Mouse (Mus musculus) urinary bladder, postnatal 36 days (tissue): ENCODE measurements at regions not wholly inside any gene's neighbourhood (a gene's known extent, or its start where the extent isn't known, plus 50 kb on each side); places are given as distances from the start of the nearest gene placed in this dataset.

ENCODE experiments used
- DNase-seq, 2 experiments: peaks; one replicate each; pipeline ENCODE4 v3.0.0; 2022; ENCODE audit warnings: low spot score in 2 of 2, mixed read lengths in 1 of 2

DNA sequence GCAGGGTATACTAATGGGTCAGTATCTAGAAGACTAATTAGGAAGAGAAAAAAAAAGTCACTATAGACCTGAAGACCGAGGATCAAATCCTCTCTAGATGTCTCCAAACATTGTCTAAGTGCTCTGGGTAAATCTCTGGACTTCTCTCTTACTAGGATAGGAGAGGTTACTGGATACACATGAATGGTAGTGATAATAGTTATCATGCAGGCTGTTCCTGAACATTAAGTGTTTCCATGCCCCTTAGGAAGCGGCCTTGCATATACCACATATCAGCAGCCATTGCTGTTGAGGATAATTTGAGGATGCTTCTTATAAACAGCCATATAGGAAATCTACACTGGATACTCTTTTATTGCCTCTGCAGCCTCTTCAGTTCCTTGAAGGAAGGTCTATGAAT lies 274.2 kb upstream of the Ppargc1a start:
- DNase-seq, result no peak

DNA sequence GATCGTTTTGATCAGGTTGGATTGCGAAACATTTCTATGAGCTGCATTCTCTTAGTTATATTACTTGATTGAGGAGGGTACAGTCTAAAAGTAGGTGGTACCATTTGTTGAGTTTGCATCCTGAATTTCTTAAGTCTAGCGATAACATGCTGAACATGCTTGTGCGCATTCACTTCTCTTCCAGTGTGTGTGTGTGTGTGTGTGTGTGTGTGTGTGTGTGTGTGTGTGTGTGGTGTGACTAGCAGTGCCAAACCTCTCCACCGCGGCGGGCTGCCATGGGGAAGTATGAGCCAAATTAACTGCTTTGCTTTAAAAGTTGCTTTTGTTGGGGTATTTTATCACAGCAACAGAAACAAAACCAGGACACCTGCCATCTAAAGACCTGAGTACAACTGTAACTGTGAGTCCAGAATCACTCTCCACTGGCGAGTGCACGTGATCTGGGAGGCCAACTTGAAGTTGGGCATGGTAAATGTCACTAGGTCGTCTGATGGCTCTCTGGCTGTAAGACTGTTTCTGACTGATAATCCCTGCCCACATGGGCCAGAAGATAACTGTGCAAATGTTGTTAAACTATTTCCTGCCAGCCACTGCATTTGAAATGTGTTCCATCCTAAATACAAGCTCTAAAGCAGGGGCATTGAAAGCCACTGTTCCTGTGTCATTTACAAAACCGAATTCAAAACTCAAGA lies 273.3 kb upstream of the Ppargc1a start:
- no peak for DNase-seq

DNA sequence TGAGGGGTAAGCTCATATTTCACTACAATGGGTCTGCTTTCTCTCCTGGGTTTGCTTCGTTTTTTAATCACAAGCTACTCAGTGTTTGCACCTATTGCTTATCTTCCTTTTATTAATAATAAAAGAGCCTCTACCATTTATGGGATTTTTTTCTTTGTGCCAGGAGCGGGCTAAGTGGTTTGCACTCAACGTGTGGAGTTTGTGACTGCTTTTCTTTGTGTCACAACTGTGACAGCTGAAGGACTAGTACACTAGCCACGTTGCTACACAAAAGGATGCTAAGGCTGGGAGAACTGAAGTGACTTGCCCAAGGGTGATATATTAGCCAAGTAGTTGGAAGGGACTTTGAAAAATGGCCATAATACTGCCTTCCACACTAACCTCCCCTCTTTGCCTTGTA lies 271.8 kb upstream of the Ppargc1a start:
- DNase-seq, result no peak

DNA sequence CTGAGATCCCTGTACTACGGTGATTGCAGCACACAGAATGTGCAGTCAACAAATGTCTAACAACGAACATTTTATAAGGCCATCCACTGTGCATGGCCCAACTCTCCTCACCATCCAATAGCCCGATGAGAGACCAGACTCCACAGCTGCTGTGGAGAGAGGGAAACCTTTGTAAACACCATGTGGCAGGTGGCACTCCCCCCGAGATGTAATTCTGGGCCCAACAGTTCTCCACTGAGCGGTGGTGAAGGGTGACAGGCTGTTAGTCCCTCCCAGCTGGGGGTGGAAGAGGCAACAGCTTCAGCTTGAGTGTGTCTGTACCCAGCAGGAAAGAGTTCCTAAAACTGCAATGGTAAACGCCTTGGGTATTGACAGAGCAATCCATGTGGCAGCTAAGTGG lies 263.0 kb upstream of the Ppargc1a start:
- no peak for DNase-seq

DNA sequence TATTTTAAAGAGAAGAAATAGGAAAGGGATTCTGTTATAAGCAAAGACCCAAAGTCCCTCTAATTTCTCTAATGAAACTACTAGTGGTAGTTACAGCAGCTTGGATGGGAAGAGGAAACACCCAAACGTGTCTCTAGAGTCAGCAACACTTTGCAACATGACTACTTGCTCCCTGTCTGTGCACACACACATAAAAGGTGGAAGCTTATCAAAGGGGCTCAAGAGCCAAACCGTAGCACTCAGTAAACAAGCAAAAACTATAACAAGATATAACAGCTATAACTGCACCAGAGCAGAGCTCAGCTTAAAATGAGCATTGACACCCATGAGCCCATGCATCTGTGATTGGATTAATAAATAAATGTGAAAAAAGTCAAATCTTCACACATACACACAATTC lies 262.5 kb upstream of the Ppargc1a start:
- no peak for DNase-seq

DNA sequence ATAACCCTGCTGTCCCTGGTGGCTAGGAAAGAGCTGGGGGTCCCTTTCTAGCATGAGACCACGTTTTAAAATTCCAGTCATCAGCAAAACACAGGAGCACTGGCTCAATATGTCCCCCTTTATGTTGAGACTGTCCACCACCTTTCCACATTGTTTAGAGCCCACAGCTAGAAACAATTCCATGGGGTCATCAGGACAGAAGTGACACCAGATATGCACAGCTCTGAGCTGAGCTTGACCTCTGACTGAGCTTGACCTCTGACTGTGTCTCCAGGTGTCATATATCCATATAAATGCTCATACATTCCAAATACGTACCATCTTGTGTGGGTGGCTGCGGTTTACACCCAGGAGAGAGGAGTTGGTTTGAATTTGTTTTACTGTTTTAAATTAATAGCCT lies 262.1 kb upstream of the Ppargc1a start:
- DNase-seq, result no peak

DNA sequence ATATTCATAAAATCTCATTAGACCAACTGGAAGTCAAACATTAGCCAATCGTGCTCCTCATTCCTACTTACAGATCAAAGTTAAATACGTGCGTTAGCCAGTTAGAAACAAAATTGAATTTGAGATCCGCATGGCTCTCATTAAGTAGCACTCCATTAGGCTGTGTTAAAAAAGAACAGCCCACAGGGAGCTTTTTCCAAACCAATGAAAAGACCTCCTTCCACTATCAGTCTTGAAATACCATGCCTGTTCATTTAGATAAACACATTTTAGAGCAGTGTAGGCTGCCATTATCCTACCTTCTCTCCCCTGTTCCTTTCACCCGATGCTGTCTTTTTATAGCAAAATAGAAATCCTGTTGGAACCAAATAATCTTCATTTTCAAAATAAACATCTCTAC lies 261.5 kb upstream of the Ppargc1a start:
- DNase-seq, result no peak

DNA sequence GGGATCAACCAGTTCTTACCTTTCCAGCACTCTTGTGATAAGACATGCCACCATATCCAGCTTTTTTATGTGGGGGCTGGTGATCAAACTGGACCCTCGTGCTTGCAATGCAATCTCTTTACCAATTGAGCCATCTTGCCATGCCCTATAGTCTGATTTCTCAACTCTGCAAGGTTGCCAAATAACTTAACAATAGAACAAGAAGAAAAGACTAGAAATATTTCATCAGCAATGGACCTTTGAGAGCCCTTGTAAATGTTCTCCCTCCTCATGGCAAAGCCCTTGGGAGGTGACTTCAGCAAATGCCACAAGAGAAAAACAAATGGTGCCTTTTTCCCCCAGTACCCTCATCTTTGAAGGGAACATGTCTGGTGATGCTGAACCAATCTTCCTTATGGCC lies 258.7 kb upstream of the Ppargc1a start:
- DNase-seq, result no peak

DNA sequence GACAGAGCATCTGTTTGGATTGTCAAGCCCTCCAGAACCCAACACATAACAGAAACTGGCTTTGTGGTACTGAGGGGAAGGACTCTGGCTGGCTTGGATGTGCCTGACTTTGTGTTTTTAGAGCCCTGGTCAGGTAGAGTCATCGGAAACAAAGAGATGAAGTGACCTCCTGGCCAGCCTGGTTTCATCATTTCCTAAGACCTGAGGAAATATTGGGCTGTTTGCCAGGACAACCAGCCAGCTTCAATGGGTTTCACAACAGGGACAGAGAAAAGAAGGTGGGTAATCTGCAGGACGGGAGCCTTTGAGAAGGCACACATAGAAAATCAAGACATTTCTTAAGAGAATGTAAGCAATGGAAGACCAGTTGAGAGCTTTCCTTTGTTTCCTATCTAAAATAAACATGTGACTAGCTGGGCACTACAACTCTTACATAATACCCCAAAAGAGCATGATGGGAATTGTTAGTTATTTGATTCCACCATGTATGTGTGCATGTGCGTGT lies 258.1 kb upstream of the Ppargc1a start:
- peak in 1 of 2 experiments; percentile 21 for DNase-seq

DNA sequence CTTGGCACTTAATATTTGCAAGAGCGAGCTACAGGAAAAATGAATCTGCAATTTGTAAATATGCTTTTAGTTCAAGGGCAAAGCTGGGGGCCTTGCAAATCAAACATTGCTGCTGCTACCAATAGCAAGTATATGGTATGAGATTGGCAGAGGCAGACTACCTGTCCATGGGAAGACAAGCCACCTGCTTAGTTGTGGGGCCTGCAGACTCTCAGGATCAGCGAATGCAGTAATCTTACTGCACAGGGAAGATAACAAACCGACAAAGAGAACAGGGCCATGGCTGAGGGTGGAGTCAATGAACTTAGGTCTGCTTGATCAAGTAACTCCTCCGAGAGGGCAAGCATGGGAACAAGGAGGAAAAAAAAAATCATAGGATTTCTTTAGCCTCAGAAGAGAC lies 257.2 kb upstream of the Ppargc1a start:
- DNase-seq, result no peak

DNA sequence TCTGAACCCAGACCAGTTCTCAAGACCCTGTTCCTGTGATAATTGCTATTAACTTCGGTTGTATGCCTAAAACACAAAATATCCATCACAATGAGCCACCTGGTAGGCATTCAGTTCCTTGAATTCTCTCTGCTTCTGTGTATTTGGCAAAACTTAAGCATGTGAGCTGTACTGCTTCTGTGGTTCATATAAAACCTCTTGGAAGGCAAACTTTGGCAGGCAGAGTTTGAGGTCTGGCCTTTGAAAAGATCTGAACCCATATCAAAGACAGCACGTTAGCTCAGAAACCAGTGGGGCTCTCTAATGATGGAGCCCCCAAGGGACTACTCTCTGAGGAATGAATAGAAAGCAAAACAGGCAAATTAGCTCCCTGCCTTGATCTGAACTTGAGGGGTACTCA lies 256.1 kb upstream of the Ppargc1a start:
- no peak for DNase-seq

DNA sequence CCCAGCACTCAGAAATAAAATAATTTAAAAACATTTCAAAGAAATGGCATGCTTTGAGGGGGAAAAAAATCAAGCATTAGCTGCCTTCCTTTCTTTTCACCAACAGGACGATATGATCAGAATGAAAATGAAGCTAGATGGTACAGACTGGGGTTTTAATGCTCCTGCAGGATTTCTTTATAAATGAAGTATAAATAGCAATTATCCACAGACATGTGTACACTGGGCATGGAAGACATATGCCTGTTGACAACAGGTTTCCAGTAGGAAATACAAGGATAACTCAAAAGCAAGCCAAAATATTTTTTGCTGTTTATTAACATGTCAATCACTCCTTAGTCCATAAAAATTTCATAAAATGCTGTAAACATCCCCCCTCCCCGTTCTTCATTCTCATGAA lies 248.7 kb upstream of the Ppargc1a start:
- no peak for DNase-seq

DNA sequence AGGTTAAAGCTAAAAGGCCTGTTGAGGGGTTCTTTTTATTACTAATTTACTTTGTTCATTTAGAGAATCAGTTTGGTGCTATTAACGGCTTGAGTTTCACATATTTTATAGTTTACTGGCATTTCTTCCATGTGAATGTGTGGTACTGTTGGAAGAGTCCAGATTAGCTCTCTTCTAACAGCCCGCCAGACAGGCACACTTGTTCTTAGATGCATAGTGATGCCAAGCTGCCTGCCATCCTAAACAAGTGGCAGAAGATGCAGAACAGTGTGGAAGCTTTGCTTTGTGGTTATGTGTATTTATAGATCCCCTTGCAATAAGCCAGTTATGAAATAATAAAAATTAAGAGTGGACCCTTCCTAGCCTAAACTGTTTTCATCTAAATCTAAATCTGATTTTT lies 244.2 kb upstream of the Ppargc1a start:
- DNase-seq, result no peak

DNA sequence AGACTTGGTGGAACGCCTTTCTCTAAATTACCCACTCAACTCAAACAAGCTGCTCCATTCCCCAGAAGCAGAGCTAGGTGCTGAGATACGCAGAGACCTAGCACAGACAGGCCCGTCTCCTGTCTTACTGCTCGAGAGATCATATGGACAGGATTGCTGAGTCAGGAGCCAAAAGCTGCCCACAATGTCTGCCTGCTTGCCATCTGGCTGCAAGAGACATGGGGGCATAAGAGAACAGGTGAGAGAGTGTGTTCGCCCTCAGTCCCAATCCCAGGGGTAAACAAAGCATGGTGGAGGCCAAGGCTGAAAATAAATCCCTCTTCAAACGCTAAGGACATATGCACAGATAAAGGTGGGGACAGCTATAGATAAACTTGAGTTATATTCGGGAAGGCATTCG lies 234.0 kb upstream of the Ppargc1a start:
- DNase-seq, result no peak

DNA sequence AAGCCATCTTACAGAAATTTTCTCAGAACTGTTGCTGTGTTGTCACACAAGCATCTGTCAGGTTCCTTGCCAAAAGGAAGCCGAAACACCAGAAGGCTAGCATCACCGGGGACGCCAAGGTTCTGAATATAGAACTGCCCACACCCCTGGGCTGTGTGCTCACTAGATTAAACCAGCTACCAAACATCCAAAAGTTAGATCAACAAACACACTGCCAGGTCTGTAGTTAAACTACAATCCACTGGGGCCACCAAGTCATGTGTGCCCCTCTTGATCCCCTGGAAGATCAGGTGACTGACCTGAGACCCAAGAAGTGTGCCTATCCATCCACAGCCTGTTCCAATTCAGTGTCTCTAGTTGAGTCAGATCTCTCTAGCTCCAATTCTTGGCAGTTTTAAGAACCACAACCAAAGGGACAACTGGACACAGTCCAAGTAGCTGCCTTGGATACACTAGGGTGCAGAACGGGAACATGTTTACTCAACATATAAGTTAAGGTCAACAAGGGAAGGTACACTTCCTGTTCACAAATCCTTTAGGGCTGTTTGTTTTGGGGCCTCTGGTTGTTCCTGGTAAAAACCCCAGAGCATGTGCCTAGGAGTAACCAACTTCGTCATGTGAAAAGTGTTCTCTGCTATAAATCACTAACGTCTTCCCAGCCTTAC lies 232.0 kb upstream of the Ppargc1a start:
- peak; percentile 0 to 6 for DNase-seq

DNA sequence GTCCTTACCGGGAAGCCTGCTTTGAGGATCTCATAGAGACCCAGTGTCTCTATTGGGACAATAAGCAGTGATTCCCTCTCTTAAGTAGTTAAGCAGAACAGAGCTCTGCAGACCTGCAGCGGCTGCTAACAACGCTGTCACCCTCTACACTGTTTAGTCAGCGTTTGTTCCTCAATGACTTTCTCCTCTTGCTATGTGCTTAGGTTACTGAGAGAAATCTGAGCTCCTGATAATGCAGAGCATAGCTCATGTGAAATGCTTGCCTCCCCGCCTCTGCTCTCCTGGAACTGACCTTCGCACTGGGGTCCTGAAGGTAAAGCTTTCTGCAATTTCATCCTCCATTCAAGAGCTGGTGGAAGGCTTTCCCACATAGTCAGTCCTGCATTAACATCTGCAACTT lies 226.6 kb upstream of the Ppargc1a start:
- no peak for DNase-seq

DNA sequence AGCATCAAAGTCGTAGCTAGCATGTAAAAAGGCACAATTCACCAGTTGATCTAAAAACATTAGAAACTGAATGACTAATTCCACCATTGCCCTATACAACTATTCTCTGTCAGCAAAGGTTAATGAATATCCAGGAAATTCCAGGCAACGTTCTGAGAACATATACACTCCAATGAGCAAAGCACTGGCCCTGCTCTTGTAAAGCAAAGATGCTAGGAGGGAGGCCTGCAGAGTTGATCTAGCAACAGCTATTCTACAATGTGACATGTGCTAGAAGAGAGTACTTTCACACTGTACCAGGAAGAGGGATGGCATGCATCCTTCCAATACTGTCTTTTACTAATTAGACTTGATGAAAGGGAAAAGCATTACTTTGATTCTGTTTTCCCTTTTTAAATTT lies 225.4 kb upstream of the Ppargc1a start:
- DNase-seq, result no peak

DNA sequence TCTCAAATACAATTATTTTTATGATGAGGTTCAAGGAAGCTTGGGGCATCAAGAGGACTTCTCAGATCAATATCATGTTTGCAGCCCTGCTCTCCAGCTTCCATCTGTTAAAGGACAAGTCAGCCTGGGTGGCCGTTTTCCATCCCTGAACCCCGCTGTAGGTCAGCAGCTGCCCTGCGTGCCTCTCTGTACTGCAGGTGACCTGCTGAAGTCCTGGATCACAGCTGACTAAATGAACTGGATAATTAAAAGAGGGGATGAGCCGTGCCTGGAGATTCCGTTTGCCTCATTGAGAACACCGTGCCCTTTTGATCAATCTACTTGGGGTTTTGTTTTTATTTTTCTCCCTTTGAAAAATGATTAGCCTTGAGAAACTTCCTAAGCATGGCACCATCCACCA lies 221.2 kb upstream of the Ppargc1a start:
- DNase-seq, result no peak

DNA sequence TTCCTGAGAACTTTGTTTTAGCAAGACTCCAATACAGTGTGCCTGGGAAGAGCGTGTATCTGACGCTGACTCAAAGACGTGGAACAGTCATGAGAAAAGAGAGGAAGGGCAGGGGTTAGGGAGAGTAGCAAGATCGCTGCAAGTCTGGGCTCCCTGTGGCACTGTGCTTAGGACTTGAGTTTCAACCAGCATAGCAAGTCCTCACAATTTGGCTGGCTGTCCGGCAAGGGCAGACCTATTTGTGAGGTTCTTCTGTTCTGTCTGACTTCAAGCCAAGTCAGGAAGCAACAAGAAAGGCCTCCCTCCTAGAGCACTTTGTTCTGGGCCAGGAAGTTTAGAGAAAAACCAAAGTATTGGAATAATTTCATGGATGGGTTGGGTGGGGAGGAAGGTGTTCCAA lies 216.0 kb upstream of the Ppargc1a start:
- no peak for DNase-seq

DNA sequence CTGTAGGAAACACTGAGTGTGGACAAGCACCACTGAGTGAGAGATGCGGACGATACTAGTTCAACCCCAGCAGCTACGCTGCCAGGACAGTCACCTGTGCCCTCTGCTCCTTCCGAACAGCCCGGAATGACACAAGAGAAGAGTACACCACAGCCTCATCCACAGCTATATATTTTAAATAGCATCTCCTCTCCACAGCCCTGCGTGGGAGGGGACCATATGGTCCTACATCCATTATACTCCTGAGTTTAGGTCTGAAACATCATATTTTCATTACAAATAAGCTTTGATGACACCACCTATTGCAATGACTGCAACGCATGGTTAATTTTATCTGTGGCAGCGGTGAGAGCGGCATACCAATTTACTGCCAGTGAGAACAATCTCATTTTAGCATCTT lies 215.6 kb upstream of the Ppargc1a start:
- DNase-seq, result no peak

DNA sequence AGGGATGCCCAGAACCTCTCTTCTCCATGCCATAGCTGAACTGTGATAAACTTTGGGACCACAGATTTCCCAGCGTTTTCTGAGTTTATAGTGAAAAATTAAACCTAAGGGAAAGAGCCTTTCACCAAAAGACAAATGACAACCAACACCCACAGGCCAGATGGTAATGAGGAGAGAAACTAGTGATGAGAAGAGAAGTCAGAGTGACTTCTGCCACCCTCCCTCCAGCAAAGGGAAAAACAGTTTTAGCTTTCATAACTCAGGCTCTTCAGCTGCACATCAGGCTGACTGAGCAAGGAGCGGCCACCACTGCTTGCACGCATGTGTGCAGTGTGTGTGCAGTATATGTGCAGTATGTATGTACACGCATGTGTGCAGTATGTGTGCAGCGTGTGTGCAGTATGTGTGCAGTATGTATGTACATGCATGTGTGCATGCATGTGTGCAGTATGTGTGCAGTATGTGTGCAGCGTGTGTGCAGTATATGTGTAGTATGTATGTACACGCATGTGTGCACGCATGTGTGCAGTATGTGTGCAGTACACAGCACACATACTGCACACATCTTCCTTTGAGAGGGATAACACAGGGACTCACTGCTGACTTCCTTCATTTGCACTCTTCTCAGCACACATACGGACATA lies 208.1 kb upstream of the Ppargc1a start:
- DNase-seq, result no peak

DNA sequence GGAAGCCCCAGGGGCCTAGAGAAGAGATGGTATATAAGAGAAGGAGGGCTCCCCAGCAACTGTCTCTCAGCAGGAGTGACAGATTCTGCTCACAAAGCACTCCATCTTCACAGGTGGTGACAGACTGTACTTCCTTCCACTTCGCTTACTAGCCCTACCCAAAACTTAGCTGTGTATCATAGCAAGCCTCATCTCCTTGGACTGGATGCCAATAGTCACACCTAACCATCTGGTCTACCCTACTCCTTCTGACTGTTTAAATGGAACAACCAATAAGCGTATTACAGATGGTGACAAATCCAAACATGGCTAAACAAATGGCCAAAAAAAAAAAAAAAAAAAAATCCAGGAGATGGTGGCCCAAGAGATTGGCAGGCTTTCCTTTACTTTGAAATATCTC lies 204.1 kb upstream of the Ppargc1a start:
- no peak for DNase-seq

DNA sequence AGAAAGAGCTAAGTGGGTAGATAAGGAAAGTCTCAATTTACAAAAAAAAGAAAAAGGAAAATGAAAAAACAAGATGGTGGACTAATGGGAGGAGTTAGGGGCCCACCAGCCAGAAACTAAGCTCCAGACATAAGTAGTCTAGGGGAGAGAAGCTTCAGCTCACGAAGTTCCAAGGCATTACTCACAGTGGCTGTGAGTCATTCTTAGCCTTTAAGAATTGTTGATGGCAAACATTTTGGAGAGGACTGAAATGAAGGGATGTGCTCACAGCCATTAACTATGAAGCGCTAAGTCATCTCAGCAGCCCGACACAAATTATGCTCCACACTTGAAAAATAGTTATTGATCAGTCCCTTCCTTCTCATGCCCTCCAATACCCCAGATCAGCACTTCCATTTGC lies 198.6 kb upstream of the Ppargc1a start:
- no peak for DNase-seq
